Mouse (Mus musculus): ENCODE measurements at regions not wholly inside any gene's neighbourhood (a gene's known extent, or its start where the extent isn't known, plus 50 kb on each side); places are given as distances from the start of the nearest gene placed in this dataset.
A peak's percentile ranks its signal among the peaks of the same experiment; 100 is the strongest.

GRCm38 (mm10) chr7:64065529-64066247 lies 87.9 kb upstream of the Trpm1 start:
- Histone ChIP-seq H3K4me3 (ENCODE audit: low read depth, low read length) (no peak overlapping the region), H3K4me1 (replicated peaks; ENCODE audit: control insufficient read depth, insufficient read depth, low read length) (no peaks in the 10 kb centered on the region), H3K9me3 (ENCODE audit: control insufficient read depth, low read length) (no peaks in the 10 kb centered on the region), H3K27me3 (replicated peaks; ENCODE audit: control insufficient read depth, insufficient read depth, low read length) (no peaks in the 10 kb centered on the region), H3K36me3 (ENCODE audit: control insufficient read depth, insufficient read depth, low read length) (no peaks in the 10 kb centered on the region), H3K9ac (ENCODE audit: low read depth, low read length) (no peak overlapping the region), H3K27ac (ENCODE audit: low read depth, low read length) (no peak overlapping the region), H3K4me2 (no peak overlapping the region)
- 76% methylated on average over 23 of the region's 23 CpGs for WGBS
- DNase-seq (ENCODE audit: low spot score), result no peak
- no peak for ATAC-seq (replicated peaks; ENCODE audit: low FRiP score)

- ATAC-seq (replicated peaks; ENCODE audit: low FRiP score), result no peak
- Histone ChIP-seq H3K9ac (ENCODE audit: low read depth, low read length) (no peak overlapping the region), H3K4me1 (replicated peaks; ENCODE audit: control insufficient read depth, insufficient read depth, low read length) (peaks cover under 1% of the 10 kb centered on the region; the same call in 1 of the 2 replicates), H3K4me2 (no peak overlapping the region), H3K4me3 (ENCODE audit: low read depth, low read length) (no peak overlapping the region), H3K27me3 (replicated peaks; ENCODE audit: control insufficient read depth, insufficient read depth, low read length) (no peaks in the 10 kb centered on the region), H3K9me3 (ENCODE audit: control insufficient read depth, low read length) (no peaks in the 10 kb centered on the region), H3K36me3 (ENCODE audit: control insufficient read depth, insufficient read depth, low read length) (no peaks in the 10 kb centered on the region), H3K27ac (ENCODE audit: low read depth, low read length) (no peak overlapping the region)
- no peak for DNase-seq (ENCODE audit: low spot score)
- whole genome bisulfite sequencing, result 67% methylated on average over 7 of the region's 7 CpGs
These were observed 89.0 kb upstream of the Trpm1 start for GRCm38 (mm10) chr7:64064460-64065241.

- Histone ChIP-seq H3K9ac (ENCODE audit: low read depth, low read length) (no peak overlapping the region), H3K27ac (ENCODE audit: low read depth, low read length) (no peak overlapping the region), H3K4me1 (replicated peaks; ENCODE audit: control insufficient read depth, insufficient read depth, low read length) (peaks cover 23% of the 10 kb centered on the region), H3K9me3 (ENCODE audit: control insufficient read depth, low read length) (no peaks in the 10 kb centered on the region), H3K4me3 (ENCODE audit: low read depth, low read length) (no peak overlapping the region), H3K36me3 (ENCODE audit: control insufficient read depth, insufficient read depth, low read length) (no peaks in the 10 kb centered on the region), H3K4me2 (no peak overlapping the region), H3K27me3 (replicated peaks; ENCODE audit: control insufficient read depth, insufficient read depth, low read length) (no peaks in the 10 kb centered on the region)
- 71% methylated on average over 4 of the region's 4 CpGs for WGBS
- DNase-seq (ENCODE audit: low spot score) (no peak), ATAC-seq (replicated peaks; ENCODE audit: low FRiP score) (no peak)
These were observed 92.5 kb upstream of the Trpm1 start for GRCm38 (mm10) chr7:64061170-64061569.

- no peak for ATAC-seq (replicated peaks; ENCODE audit: low FRiP score)
- WGBS, result 90% methylated on average over 1 of the region's 1 CpGs
- no peak for DNase-seq (ENCODE audit: low spot score)
- H3K9me3 ChIP-seq (ENCODE audit: control insufficient read depth, low read length), result no peaks in the 10 kb centered on the region
- H3K4me3 ChIP-seq (ENCODE audit: low read depth, low read length), result no peak overlapping the region
- no peak overlapping the region for H3K4me2 ChIP-seq
- no peak overlapping the region for H3K27ac ChIP-seq (ENCODE audit: low read depth, low read length)
- H3K27me3 ChIP-seq (replicated peaks; ENCODE audit: control insufficient read depth, insufficient read depth, low read length), result no peaks in the 10 kb centered on the region
- no peak overlapping the region for H3K9ac ChIP-seq (ENCODE audit: low read depth, low read length)
- no peaks in the 10 kb centered on the region for H3K36me3 ChIP-seq (ENCODE audit: control insufficient read depth, insufficient read depth, low read length)
- H3K4me1 ChIP-seq (replicated peaks; ENCODE audit: control insufficient read depth, insufficient read depth, low read length), result peaks cover 23% of the 10 kb centered on the region
These were observed 93.1 kb upstream of the Trpm1 start for GRCm38 (mm10) chr7:64060582-64060981.

GRCm38 (mm10) chr7:64060051-64060450 lies 93.6 kb upstream of the Trpm1 start:
- DNase-seq (ENCODE audit: low spot score) (no peak), ATAC-seq (replicated peaks; ENCODE audit: low FRiP score) (no peak)
- WGBS, result 4% methylated on average over 1 of the region's 1 CpGs
- H3K4me3 ChIP-seq (ENCODE audit: low read depth, low read length), result no peak overlapping the region
- no peak overlapping the region for H3K27ac ChIP-seq (ENCODE audit: low read depth, low read length)
- H3K9me3 ChIP-seq (ENCODE audit: control insufficient read depth, low read length), result no peaks in the 10 kb centered on the region
- no peaks in the 10 kb centered on the region for H3K36me3 ChIP-seq (ENCODE audit: control insufficient read depth, insufficient read depth, low read length)
- no peak overlapping the region for H3K4me2 ChIP-seq
- peaks cover 23% of the 10 kb centered on the region for H3K4me1 ChIP-seq (replicated peaks; ENCODE audit: control insufficient read depth, insufficient read depth, low read length)
- no peaks in the 10 kb centered on the region for H3K27me3 ChIP-seq (replicated peaks; ENCODE audit: control insufficient read depth, insufficient read depth, low read length)
- no peak overlapping the region for H3K9ac ChIP-seq (ENCODE audit: low read depth, low read length)

GRCm38 (mm10) chr7:64058282-64058872 lies 95.3 kb upstream of the Trpm1 start:
- DNase-seq (ENCODE audit: low spot score), result no peak
- Histone ChIP-seq H3K4me1 (replicated peaks; ENCODE audit: control insufficient read depth, insufficient read depth, low read length) (peaks cover 23% of the 10 kb centered on the region), H3K4me3 (ENCODE audit: low read depth, low read length) (no peak overlapping the region; the same call in 1 of the 2 replicates), H3K4me2 (peak overlapping the region; percentile 45), H3K36me3 (ENCODE audit: control insufficient read depth, insufficient read depth, low read length) (no peaks in the 10 kb centered on the region), H3K27me3 (replicated peaks; ENCODE audit: control insufficient read depth, insufficient read depth, low read length) (no peaks in the 10 kb centered on the region), H3K9ac (ENCODE audit: low read depth, low read length) (peak overlapping the region; percentile 67), H3K27ac (ENCODE audit: low read depth, low read length) (peak overlapping the region; percentile 97), H3K9me3 (ENCODE audit: control insufficient read depth, low read length) (no peaks in the 10 kb centered on the region)
- 19% methylated on average over 4 of the region's 4 CpGs for WGBS
- peak; percentile 48 for ATAC-seq (replicated peaks; ENCODE audit: low FRiP score)

- peak; percentile 65 for DNase-seq (ENCODE audit: low spot score)
- ATAC-seq (replicated peaks; ENCODE audit: low FRiP score), result peak; percentile 97
These were observed 95.8 kb upstream of the Trpm1 start for GRCm38 (mm10) chr7:64057873-64058272.

GRCm38 (mm10) chr7:64056498-64056897 lies 97.1 kb upstream of the Trpm1 start:
- no peak overlapping the region for H3K9ac ChIP-seq (ENCODE audit: low read depth, low read length)
- no peaks in the 10 kb centered on the region for H3K9me3 ChIP-seq (ENCODE audit: control insufficient read depth, low read length)
- H3K27ac ChIP-seq (ENCODE audit: low read depth, low read length), result no peak overlapping the region
- 79% methylated on average over 3 of the region's 3 CpGs for WGBS
- ATAC-seq (replicated peaks; ENCODE audit: low FRiP score) (no peak), DNase-seq (ENCODE audit: low spot score) (no peak)
- H3K4me3 ChIP-seq (ENCODE audit: low read depth, low read length), result no peak overlapping the region
- no peaks in the 10 kb centered on the region for H3K36me3 ChIP-seq (ENCODE audit: control insufficient read depth, insufficient read depth, low read length)
- no peaks in the 10 kb centered on the region for H3K27me3 ChIP-seq (replicated peaks; ENCODE audit: control insufficient read depth, insufficient read depth, low read length)
- H3K4me2 ChIP-seq, result no peak overlapping the region
- H3K4me1 ChIP-seq (replicated peaks; ENCODE audit: control insufficient read depth, insufficient read depth, low read length), result peaks cover 23% of the 10 kb centered on the region

More at GRCm38 (mm10) chr7:64057873-64058272, 95.8 kb upstream of the Trpm1 start:
- Histone ChIP-seq H3K9ac (ENCODE audit: low read depth, low read length) (peak overlapping the region; percentile 67), H3K36me3 (ENCODE audit: control insufficient read depth, insufficient read depth, low read length) (no peaks in the 10 kb centered on the region), H3K9me3 (ENCODE audit: control insufficient read depth, low read length) (no peaks in the 10 kb centered on the region), H3K4me2 (peak overlapping the region; percentile 45), H3K27me3 (replicated peaks; ENCODE audit: control insufficient read depth, insufficient read depth, low read length) (no peaks in the 10 kb centered on the region), H3K4me3 (ENCODE audit: low read depth, low read length) (no peak overlapping the region; the same call in 1 of the 2 replicates), H3K4me1 (replicated peaks; ENCODE audit: control insufficient read depth, insufficient read depth, low read length) (peaks cover 23% of the 10 kb centered on the region), H3K27ac (ENCODE audit: low read depth, low read length) (peak overlapping the region; percentile 97)
- WGBS, result 16% methylated on average over 4 of the region's 4 CpGs

Data from liver, embryonic 11.5 days (tissue).